Mouse (Mus musculus) c-Kit-positive CD71-negative TER-119-negative erythroid progenitor cells, embryonic 14.5 days (primary cell): ENCODE measurements at regions not wholly inside any gene's neighbourhood (a gene's known extent, or its start where the extent isn't known, plus 50 kb on each side); places are given as distances from the start of the nearest gene placed in this dataset.

Experiments used
- DNase-seq: peaks from one replicate; pipeline ENCODE4 v3.0.0-alpha.2; 2013; ENCODE audit warnings: low read depth

GRCm38 (mm10) chr19:26258677-26259076, 346.2 kb upstream of the Smarca2 start:
- no peak for DNase-seq

- no peak for DNase-seq
These were observed 343.3 kb upstream of the Smarca2 start for GRCm38 (mm10) chr19:26261530-26261929.

GRCm38 (mm10) chr19:26296360-26296759, 308.5 kb upstream of the Smarca2 start:
- no peak for DNase-seq

DNA sequence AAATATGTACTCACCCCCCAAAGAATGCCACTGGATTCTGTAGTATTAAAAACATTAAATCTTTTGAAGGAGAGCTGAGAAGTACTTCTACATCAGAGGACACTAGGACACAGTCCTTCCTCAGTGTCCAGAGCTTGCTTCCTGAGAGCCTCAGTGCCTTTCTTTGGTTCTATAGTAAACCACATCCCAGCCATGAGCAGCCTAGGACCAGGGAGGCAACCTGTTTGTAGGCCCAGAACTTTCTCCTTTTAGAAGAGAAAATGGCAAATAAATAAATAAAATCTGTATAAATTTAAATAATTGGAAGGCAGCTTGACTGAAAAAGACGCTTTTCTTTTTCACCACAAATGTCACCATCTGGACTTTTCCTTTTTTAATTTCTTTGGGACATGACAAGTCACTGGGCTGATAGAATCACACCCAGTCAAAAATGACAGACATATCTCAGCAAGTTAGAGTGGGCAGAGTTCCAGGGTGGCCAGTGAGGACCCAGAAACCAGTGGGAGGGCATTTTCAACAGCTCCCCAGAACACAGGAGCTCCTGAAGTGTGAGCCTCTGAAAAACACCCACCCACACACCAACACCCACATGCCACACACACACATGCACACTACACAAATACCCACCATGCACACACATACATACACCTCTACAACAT, 296.2 kb upstream of the Smarca2 start:
- DNase-seq: no peak

DNA sequence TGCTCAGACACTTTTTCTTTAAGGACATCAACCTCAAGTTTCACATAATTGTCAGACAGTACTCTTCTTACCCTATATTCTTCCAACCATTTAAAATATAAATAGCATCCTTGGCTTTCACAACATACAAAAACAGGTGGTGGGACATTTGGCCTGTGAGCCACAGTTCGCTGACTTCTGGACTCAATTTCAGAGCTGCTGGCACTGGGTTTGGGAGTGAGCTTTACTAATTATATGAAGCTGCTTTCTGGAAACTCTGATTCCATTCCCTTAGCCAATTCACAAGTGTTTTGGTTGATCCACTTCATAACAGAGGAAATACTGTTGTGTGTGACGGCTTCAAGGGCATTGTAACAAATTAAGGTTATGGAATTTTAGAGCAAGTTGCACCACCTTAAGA, 285.9 kb upstream of the Smarca2 start:
- no peak for DNase-seq

DNA sequence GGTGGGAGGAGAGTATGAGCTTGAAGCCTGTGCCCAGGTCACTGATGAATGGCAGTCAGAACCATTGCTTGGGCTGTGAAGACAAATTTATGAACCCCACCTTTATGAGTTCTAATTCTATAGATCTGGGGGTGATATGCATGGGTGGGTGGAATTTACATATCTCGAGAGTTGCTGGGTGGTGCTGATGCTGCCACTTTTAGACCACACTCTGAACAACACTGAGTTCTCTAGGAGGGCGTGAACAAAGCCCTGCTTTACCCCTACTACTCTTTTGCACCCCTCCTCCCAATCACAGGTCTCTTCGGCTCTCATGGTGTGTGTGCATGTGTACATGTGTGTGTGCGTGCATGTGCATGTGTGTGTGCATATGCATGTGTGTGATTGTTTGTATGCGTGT, 281.2 kb upstream of the Smarca2 start:
- no peak for DNase-seq

DNA sequence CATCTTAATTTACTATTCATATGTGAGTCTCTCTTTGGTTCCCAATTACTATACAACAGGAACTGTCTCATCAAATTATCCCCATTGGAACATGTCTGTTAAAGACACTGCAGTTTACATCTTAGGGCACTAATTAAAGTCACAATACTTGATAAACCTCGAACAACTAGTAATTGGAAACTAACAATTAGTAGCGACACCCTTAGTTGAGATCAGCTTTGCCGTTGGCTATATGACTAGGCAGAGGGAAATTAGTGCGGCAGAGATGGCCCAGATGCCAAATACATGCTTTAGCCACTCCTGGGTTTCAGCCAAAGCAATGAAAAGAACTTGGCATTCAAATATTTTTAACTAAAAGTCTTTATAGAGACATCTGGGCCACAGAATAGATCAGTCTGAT, 265.7 kb upstream of the Smarca2 start:
- no peak for DNase-seq

GRCm38 (mm10) chr19:26340155-26340554, 264.7 kb upstream of the Smarca2 start:
- DNase-seq: no peak

- no peak for DNase-seq
These were observed 249.8 kb upstream of the Smarca2 start for GRCm38 (mm10) chr19:26355054-26355453.

DNA sequence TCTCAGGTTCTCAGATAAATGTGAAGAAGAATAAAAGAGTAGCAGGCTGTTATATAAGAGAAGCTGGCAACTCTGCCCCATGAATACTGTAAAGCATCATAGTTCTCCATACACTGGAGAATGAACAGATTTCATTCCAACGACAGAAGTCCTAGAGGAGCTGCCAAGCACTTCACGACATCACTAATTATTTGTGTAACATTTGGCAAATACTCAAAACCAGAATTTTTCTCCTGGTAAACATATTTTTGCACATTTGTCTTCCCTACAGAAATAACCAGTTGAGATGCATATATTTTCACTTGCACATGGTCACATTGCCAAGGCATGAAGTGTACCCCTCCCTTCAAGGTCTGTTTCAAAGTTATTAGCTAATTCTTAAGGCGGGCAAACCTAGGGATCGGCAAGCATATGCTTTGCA, 220.9 kb upstream of the Smarca2 start:
- DNase-seq: no peak

- no peak for DNase-seq
These were observed 218.8 kb upstream of the Smarca2 start for GRCm38 (mm10) chr19:26386075-26386474.

DNA sequence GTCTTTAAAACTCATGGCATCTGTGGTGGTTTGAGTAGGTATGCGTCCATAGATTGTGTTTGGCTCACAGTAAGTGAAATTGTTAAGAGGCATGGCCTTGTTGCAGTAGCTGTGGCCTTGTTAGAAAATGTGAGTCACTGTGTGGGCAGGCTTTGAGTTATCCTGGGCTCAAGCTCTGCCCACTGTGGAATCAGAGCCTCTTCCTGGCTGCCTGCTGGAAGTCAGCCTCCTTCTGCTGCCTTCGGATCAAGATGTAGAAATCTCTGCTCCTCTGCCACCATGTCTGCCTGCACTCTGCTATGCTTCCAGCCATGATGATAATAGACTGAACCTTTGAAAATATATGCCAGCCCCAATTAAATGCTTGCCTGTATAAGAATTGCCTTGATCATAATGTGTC, 192.2 kb upstream of the Smarca2 start:
- DNase-seq: no peak

GRCm38 (mm10) chr19:26414476-26415024, 190.3 kb upstream of the Smarca2 start:
- no peak for DNase-seq

DNA sequence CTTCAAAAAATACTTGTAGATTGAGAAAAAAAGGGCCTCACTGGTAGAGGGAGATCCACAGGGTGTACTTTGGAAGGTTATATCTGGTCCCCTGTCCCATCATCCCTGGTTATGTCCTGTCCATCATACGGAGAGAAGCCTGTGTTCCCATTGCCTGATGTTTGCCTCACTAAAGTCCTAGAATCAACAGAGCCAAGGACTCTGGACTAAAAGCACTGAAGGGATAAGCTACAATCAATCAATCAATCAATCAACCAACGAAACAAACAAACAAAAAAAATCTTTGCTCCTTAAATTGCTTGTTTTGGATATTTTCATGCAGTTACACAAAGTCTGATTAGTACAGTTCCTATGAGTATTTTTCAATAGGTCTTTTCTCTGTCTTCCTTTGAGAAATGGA, 185.1 kb upstream of the Smarca2 start:
- no peak for DNase-seq

DNA sequence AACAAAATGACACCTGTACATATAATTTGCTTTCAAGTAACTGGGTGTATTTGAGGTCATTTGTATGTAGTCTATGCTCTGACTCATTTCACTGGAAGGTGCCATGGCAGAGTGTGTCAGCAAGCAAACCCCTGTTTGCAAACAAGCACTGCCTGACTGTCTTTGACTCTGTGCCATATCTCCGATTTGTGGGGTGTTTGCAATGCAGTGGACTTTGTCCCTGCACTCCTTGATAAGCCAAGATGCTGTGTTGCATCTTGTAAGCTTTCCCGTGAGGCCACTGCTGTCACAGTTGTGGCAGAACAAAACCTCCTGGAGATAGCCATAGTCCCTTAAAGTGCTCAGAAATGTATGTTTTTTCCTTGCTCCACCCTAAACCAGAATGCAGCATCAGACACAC, 165.7 kb upstream of the Smarca2 start:
- DNase-seq: no peak

GRCm38 (mm10) chr19:26445309-26445708, 159.5 kb upstream of the Smarca2 start:
- DNase-seq: no peak

DNA sequence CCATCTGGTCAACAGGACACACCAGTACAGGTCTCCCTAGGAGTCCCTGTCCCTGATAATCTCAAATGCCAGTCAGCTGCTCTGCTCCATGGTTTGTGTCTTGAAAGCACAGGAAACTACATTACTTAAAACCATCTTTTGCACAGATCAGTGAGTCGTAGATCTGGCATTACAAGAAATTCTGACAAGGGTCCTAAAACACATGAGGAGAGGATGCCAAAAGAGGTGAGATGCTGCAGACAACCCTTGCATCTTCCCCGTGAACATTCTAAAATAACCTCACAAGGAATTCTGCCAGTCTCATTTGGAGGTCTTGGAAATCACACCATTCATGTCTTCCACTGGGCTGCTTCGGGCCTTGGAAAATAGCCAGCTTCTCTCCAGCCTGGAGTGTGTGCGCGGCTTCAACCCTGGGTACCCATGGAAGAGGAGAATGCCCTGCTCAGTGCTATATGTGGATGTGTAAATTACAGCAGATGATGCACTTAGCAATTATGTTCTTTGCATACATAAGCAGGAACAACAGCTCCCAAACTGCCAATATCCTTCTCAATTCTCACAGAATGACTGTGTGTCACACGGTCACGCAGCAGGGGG, 157.3 kb upstream of the Smarca2 start:
- no peak for DNase-seq

DNA sequence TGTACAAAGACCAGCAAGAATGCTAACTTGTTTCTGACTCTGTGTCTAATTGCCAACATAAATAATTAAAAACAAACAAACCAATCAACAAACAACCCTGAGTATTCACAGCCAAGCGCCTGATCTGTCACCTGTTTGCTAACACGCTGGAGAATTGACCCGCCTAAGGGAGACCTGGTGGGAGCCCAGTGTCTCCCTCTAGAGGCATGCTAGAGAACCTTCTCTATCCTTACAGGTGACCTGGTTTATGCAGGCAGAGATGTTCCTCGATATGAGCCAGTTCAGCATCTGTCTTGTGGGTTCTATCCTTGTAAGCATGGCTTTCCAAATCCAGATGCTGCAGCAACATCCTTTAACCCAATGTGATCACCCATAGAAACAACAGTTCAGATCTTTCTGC, 143.1 kb upstream of the Smarca2 start:
- no peak for DNase-seq

- DNase-seq: peak; percentile 22
These were observed 139.6 kb upstream of the Smarca2 start for GRCm38 (mm10) chr19:26465228-26465627.

GRCm38 (mm10) chr19:26466244-26466643, 138.6 kb upstream of the Smarca2 start:
- no peak for DNase-seq

GRCm38 (mm10) chr19:26467179-26467651, 137.6 kb upstream of the Smarca2 start:
- no peak for DNase-seq

DNA sequence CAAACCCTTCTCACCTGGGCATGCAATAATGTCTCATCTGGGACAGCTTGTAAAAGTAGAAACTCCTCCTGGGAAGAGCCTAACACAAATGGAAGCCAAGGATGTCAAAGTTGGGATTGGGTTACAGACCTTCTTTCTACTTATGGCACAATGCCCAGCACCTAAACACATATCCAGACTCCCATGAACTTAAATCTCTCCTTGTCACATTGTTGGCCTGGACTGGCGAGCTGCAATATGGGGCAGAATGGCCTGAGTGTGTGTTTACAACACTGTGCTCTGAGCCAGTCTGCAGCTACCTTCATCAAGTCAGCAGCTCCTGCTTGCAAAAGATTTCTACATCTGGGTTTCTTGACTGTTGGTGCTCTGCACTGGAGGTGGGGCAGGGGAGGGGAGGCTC, 132.2 kb upstream of the Smarca2 start:
- DNase-seq: no peak

DNA sequence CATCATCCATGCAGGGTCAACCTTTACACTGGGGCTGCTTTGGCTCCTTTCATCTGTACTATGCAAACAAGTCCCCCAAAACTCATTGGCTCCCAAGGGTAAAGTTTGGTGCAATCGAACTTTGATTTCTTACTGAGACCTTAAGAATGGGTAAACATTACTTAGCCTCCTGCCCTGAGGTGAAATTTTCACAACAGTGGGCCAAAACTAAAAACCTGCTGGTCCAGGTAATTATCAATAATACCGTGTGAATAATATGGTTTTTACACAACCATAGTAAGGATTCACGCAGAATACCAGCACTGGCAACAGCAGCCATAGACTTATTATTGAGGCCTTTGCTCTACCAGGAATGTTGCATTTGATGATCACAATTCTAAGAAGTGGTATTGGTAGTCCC, 131.6 kb upstream of the Smarca2 start:
- no peak for DNase-seq

DNA sequence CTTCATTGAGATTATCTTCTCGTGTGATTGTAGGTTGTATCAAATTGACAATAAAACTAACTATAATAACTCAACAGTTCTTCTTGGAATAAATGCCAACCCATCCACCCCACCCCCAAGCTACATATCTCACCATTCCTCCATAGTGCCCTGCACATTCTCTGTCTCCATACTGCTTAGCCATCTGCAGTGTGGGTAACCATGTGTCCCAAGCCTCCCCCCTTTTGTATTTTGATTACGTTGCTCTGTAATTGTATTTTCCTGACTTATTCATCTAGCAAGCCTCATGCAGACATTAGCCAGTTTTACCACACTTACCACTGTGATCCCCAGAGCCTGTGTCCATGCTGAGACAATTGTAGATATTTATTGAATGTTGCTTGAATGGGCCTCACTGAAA, 129.7 kb upstream of the Smarca2 start:
- no peak for DNase-seq
